In the genomic region with DNA sequence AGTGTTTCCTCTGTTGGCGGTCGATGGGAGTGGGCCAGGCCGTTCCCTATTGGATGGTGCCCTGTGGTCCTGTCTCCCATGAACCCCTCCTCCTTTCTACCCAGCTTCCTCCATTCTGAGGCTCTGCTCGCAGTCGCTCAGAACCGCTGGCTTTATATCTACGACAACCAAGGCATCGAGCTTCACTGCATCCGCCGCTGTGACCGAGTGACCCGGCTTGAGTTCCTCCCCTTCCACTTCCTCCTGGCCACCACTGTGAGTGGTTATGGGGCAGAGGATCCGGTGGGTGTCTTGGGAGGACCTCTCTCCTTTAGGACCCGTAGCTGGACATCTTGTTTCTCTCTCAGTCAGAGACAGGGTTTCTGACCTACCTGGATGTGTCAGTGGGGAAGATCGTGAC, we compare ENCODE assay signal across 15 mouse cellular contexts.
"Had no signal": no experiment of that assay in that cellular context is flagged by ENCODE, and none has a peak within 500 bp of the region (broad histone marks: within the 10 kb centered on the region; RNA-seq: fewer than 3 reads in every experiment).

No protein-coding gene starts in this region.

- H3K9ac ChIP-seq: neural tube, embryonic 15.5 days; stomach, embryonic 15.5 days had no signal

- H3K4me3 ChIP-seq: neural tube, embryonic 15.5 days; stomach, embryonic 15.5 days had no signal

- DNase-seq: retina, postnatal 1 day; right cerebral cortex, adult 18-20 months; right cerebral cortex, postnatal 14 days; right cerebral cortex, postnatal 25 days; right cerebral cortex, postnatal 4 days; spleen, adult 18-20 months; thymus, adult 18-20 months; thymus, adult 2 months; thymus, postnatal 14 days; thymus, postnatal 25 days; thymus, postnatal 36 days; thymus, postnatal 4 days had no signal

- H3K27ac ChIP-seq: neural tube, embryonic 15.5 days; stomach, embryonic 15.5 days; stomach, postnatal 0 days had no signal

- H3K27me3 ChIP-seq: neural tube, embryonic 15.5 days; stomach, embryonic 15.5 days had no signal

- H3K9me3 ChIP-seq: neural tube, embryonic 15.5 days; stomach, embryonic 15.5 days had no signal

- H3K4me2 ChIP-seq: neural tube, embryonic 15.5 days; stomach, embryonic 15.5 days had no signal
